Mouse (Mus musculus): ENCODE results near the gene Gm16503. TPM values are rescaled to one million over a fixed set of nuclear protein-coding genes. Genes with fewer than 3 reads are reported as not detected.
"Not testable (repeated sequence)": the region's sequence is repeated elsewhere in the genome, so short reads cannot be mapped to it uniquely, and the experiment has no call there.

Gene Gm16503
- polyA plus RNA-seq, 1 experiment = not detected

- no peaks in the 10 kb centered on the region for H3K27me3 ChIP-seq (ENCODE audit: control insufficient read depth)
- H3K36me3 ChIP-seq (ENCODE audit: control insufficient read depth) = no peaks in the 10 kb centered on the region
- H3K4me1 ChIP-seq (ENCODE audit: control insufficient read depth) = no peaks in the 10 kb centered on the region
- no peak overlapping the region for H3K4me3 ChIP-seq (replicated peaks)
- TF ChIP-seq GATA1 (IDR thresholded peaks at IDR 0.05; ENCODE audit: low read length) = no peak
- no peak for TF ChIP-seq TAL1 (IDR thresholded peaks at IDR 0.05; ENCODE audit: low read length)
- H3K9me3 ChIP-seq (ENCODE audit: control insufficient read depth, low read length) = peaks cover 27% of the 10 kb centered on the region
Observed at GRCm38 (mm10) chr4:147541105-147541504, 1.1 kb downstream of the Gm16503 start.

- not testable (repeated sequence) for H3K36me3 ChIP-seq (ENCODE audit: control insufficient read depth); H3K4me1 ChIP-seq (ENCODE audit: control insufficient read depth); H3K4me3 ChIP-seq (replicated peaks); H3K27me3 ChIP-seq (ENCODE audit: control insufficient read depth)
- peaks cover 10% of the 10 kb centered on the region for H3K9me3 ChIP-seq (ENCODE audit: control insufficient read depth, low read length)
Observed at GRCm38 (mm10) chr4:147553071-147553470, 13.1 kb downstream of the Gm16503 start, which contains the start of gene Zfp985. Gene Zfp985 (plus strand): TSS chr4:147553277.

- peaks cover 10% of the 10 kb centered on the region for H3K9me3 ChIP-seq (ENCODE audit: control insufficient read depth, low read length)
- H3K27me3 ChIP-seq (ENCODE audit: control insufficient read depth); H3K4me3 ChIP-seq (replicated peaks); H3K4me1 ChIP-seq (ENCODE audit: control insufficient read depth); H3K36me3 ChIP-seq (ENCODE audit: control insufficient read depth): not testable (repeated sequence)
Observed at GRCm38 (mm10) chr4:147554361-147554760, 14.3 kb downstream of the Gm16503 start.

GRCm38 (mm10) chr4:147556921-147557320 lies 16.9 kb downstream of the Gm16503 start:
- H3K4me1 ChIP-seq (ENCODE audit: control insufficient read depth); H3K4me3 ChIP-seq (replicated peaks); H3K36me3 ChIP-seq (ENCODE audit: control insufficient read depth); H3K27me3 ChIP-seq (ENCODE audit: control insufficient read depth): not testable (repeated sequence)
- peaks cover 10% of the 10 kb centered on the region for H3K9me3 ChIP-seq (ENCODE audit: control insufficient read depth, low read length)

GRCm38 (mm10) chr4:147558011-147558410 lies 18.0 kb downstream of the Gm16503 start:
- H3K4me1 ChIP-seq (ENCODE audit: control insufficient read depth); H3K36me3 ChIP-seq (ENCODE audit: control insufficient read depth); H3K27me3 ChIP-seq (ENCODE audit: control insufficient read depth); H3K4me3 ChIP-seq (replicated peaks): not testable (repeated sequence)
- peaks cover 10% of the 10 kb centered on the region for H3K9me3 ChIP-seq (ENCODE audit: control insufficient read depth, low read length)

- not testable (repeated sequence) for H3K4me1 ChIP-seq (ENCODE audit: control insufficient read depth); H3K27me3 ChIP-seq (ENCODE audit: control insufficient read depth); H3K4me3 ChIP-seq (replicated peaks); H3K36me3 ChIP-seq (ENCODE audit: control insufficient read depth); H3K9me3 ChIP-seq (ENCODE audit: control insufficient read depth, low read length)
Observed at GRCm38 (mm10) chr4:147559096-147559495, 19.1 kb downstream of the Gm16503 start.

GRCm38 (mm10) chr4:147565426-147566220 lies 25.6 kb downstream of the Gm16503 start:
- H3K4me1 ChIP-seq (ENCODE audit: control insufficient read depth) = no peaks in the 10 kb centered on the region
- H3K4me3 ChIP-seq (replicated peaks) = no peak overlapping the region
- H3K9me3 ChIP-seq (ENCODE audit: control insufficient read depth, low read length) = peaks cover 13% of the 10 kb centered on the region
- no peak for TF ChIP-seq TAL1 (IDR thresholded peaks at IDR 0.05; ENCODE audit: low read length)
- no peak for TF ChIP-seq GATA1 (IDR thresholded peaks at IDR 0.05; ENCODE audit: low read length)
- no peaks in the 10 kb centered on the region for H3K27me3 ChIP-seq (ENCODE audit: control insufficient read depth)
- no peaks in the 10 kb centered on the region for H3K36me3 ChIP-seq (ENCODE audit: control insufficient read depth)

- H3K9me3 ChIP-seq (ENCODE audit: control insufficient read depth, low read length) = peaks cover 11% of the 10 kb centered on the region
- H3K27me3 ChIP-seq (ENCODE audit: control insufficient read depth); H3K4me3 ChIP-seq (replicated peaks); H3K4me1 ChIP-seq (ENCODE audit: control insufficient read depth); H3K36me3 ChIP-seq (ENCODE audit: control insufficient read depth): not testable (repeated sequence)
Observed at GRCm38 (mm10) chr4:147571156-147571555, 31.1 kb downstream of the Gm16503 start.

- not testable (repeated sequence) for H3K27me3 ChIP-seq (ENCODE audit: control insufficient read depth); H3K9me3 ChIP-seq (ENCODE audit: control insufficient read depth, low read length)
Observed at GRCm38 (mm10) chr4:147579371-147579770, 39.4 kb downstream of the Gm16503 start.

GRCm38 (mm10) chr4:147586511-147587473 lies 46.8 kb downstream of the Gm16503 start:
- Histone ChIP-seq H3K9me3 (ENCODE audit: control insufficient read depth, low read length) (peaks cover 9% of the 10 kb centered on the region), H3K4me1 (ENCODE audit: control insufficient read depth) (no peaks in the 10 kb centered on the region), H3K4me3 (replicated peaks) (no peak overlapping the region), H3K27me3 (ENCODE audit: control insufficient read depth) (no peaks in the 10 kb centered on the region), H3K36me3 (ENCODE audit: control insufficient read depth) (no peaks in the 10 kb centered on the region)
- TF ChIP-seq GATA1 (IDR thresholded peaks at IDR 0.05; ENCODE audit: low read length) (no peak), TAL1 (IDR thresholded peaks at IDR 0.05; ENCODE audit: low read length) (no peak)

More at GRCm38 (mm10) chr4:147579371-147579770, 39.4 kb downstream of the Gm16503 start:
- not testable (repeated sequence) for H3K4me1 ChIP-seq (ENCODE audit: control insufficient read depth); H3K4me3 ChIP-seq (replicated peaks); H3K36me3 ChIP-seq (ENCODE audit: control insufficient read depth)

Other genes starting within 250 kb of the Gm16503 start
- not detected in 2 replicates for gene Zfp988, start 234.5 kb upstream of the Gm16503 start, polyA plus RNA-seq (2012)
- gene Zfp978, start 178.9 kb upstream of the Gm16503 start, polyA plus RNA-seq (2012) = not detected in 2 replicates
- gene Zfp982, start 47.8 kb upstream of the Gm16503 start, polyA plus RNA-seq (2012) = not detected in 2 replicates
- not detected in 2 replicates for gene Zfp985, start 13.1 kb downstream of the Gm16503 start, polyA plus RNA-seq (2012)
- 0.02 TPM in 2 replicates for gene Zfp979, start 102.3 kb downstream of the Gm16503 start, polyA plus RNA-seq (2012)
- gene Zfp534, start 162.3 kb downstream of the Gm16503 start, polyA plus RNA-seq (2012) = 0.01 TPM in 1 of 2 replicates, not detected in the other

Measured in erythroblast, embryonic 14.5 days (primary cell).